Mouse (Mus musculus): ENCODE results near the gene Ovol3.

Ovol3 gene

GRCm38 (mm10) chr7:30194101-30194831, 41.3 kb downstream of the Ovol3 start:
- peak; percentile 23 for DNase-seq (ENCODE audit: low read depth, low spot score)

- peak; percentile 32 for DNase-seq (ENCODE audit: low read depth, low spot score)
Observed at GRCm38 (mm10) chr7:30193581-30194100, 41.9 kb downstream of the Ovol3 start.

- no peak for DNase-seq (ENCODE audit: low read depth, low spot score)
Observed at GRCm38 (mm10) chr7:30193013-30193412, 42.5 kb downstream of the Ovol3 start.

GRCm38 (mm10) chr7:30192088-30192487, 43.4 kb downstream of the Ovol3 start:
- DNase-seq (ENCODE audit: low read depth, low spot score), result no peak

GRCm38 (mm10) chr7:30189116-30189491, 46.4 kb downstream of the Ovol3 start:
- no peak for DNase-seq (ENCODE audit: low read depth, low spot score)

- DNase-seq (ENCODE audit: low read depth, low spot score), result no peak
Observed at GRCm38 (mm10) chr7:30188344-30189115, 47.0 kb downstream of the Ovol3 start.

GRCm38 (mm10) chr7:30184641-30185348, 50.7 kb downstream of the Ovol3 start:
- no peak for DNase-seq (ENCODE audit: low read depth, low spot score)

- peak; percentile 16 for DNase-seq (ENCODE audit: low read depth, low spot score)
Observed at GRCm38 (mm10) chr7:30183879-30184289, 51.6 kb downstream of the Ovol3 start, which contains the start of gene Cox7a1. Gene Cox7a1, plus strand, starts transcription at chr7:30184144.

All from telencephalon, adult 2 months (tissue).